Mouse (Mus musculus) fibroblast of lung, adult 2 months (primary cell): ENCODE results near the gene Klf2.

Source experiments
- DNase-seq: peaks from one replicate; pipeline ENCODE4 v3.0.0-alpha.2; 2011; ENCODE audit warnings: low read depth

The Klf2 gene

GRCm38 (mm10) chr8:72305210-72305905 is 13.5 kb upstream of the Klf2 start, which contains the start of gene Gm10282:
Gene Gm10282, minus strand, starts transcription at chr8:72305260.
- DNase-seq = no peak

- DNase-seq = no peak
Observed at GRCm38 (mm10) chr8:72306913-72307312, 11.9 kb upstream of the Klf2 start.

- DNase-seq = no peak
Observed at GRCm38 (mm10) chr8:72308276-72308675, 10.6 kb upstream of the Klf2 start.

GRCm38 (mm10) chr8:72310849-72311506 is 7.9 kb upstream of the Klf2 start:
- no peak for DNase-seq

- DNase-seq = no peak
Observed at GRCm38 (mm10) chr8:72312926-72313518, 5.8 kb upstream of the Klf2 start.

- DNase-seq = no peak
Observed at GRCm38 (mm10) chr8:72316053-72316695, 2.7 kb upstream of the Klf2 start.

GRCm38 (mm10) chr8:72317741-72318301 is 1.0 kb upstream of the Klf2 start:
- no peak for DNase-seq

- DNase-seq = no peak
Observed at GRCm38 (mm10) chr8:72319397-72319796, 564 bp downstream of the Klf2 start.

GRCm38 (mm10) chr8:72319921-72320802 is 1.3 kb downstream of the Klf2 start:
- DNase-seq = no peak

- DNase-seq = no peak
Observed at GRCm38 (mm10) chr8:72320803-72321583, 2.2 kb downstream of the Klf2 start.

GRCm38 (mm10) chr8:72321635-72322441 is 3.0 kb downstream of the Klf2 start:
- DNase-seq = no peak

GRCm38 (mm10) chr8:72322471-72322889 is 3.6 kb downstream of the Klf2 start:
- DNase-seq = peak; percentile 25

GRCm38 (mm10) chr8:72323131-72323725 is 4.4 kb downstream of the Klf2 start:
- no peak for DNase-seq

GRCm38 (mm10) chr8:72324036-72324706 is 5.3 kb downstream of the Klf2 start:
- DNase-seq = no peak

GRCm38 (mm10) chr8:72324708-72325107 is 5.9 kb downstream of the Klf2 start:
- no peak for DNase-seq

GRCm38 (mm10) chr8:72329116-72329515 is 10.3 kb downstream of the Klf2 start:
- DNase-seq = no peak

- no peak for DNase-seq
Observed at GRCm38 (mm10) chr8:72330806-72331516, 12.1 kb downstream of the Klf2 start.

- no peak for DNase-seq
Observed at GRCm38 (mm10) chr8:72331631-72332030, 12.8 kb downstream of the Klf2 start.
